Mouse (Mus musculus) urinary bladder, postnatal 10 days (tissue): ENCODE data around the gene Arpc1b.
"Not testable (repeated sequence)": the region's sequence is repeated elsewhere in the genome, so short reads cannot be mapped to it uniquely, and the experiment has no call there.

ENCODE experiments used
- DNase-seq: peaks from one replicate; pipeline ENCODE4 v3.0.0; 2022; ENCODE audit warnings: low spot score

Gene Arpc1b

DNA sequence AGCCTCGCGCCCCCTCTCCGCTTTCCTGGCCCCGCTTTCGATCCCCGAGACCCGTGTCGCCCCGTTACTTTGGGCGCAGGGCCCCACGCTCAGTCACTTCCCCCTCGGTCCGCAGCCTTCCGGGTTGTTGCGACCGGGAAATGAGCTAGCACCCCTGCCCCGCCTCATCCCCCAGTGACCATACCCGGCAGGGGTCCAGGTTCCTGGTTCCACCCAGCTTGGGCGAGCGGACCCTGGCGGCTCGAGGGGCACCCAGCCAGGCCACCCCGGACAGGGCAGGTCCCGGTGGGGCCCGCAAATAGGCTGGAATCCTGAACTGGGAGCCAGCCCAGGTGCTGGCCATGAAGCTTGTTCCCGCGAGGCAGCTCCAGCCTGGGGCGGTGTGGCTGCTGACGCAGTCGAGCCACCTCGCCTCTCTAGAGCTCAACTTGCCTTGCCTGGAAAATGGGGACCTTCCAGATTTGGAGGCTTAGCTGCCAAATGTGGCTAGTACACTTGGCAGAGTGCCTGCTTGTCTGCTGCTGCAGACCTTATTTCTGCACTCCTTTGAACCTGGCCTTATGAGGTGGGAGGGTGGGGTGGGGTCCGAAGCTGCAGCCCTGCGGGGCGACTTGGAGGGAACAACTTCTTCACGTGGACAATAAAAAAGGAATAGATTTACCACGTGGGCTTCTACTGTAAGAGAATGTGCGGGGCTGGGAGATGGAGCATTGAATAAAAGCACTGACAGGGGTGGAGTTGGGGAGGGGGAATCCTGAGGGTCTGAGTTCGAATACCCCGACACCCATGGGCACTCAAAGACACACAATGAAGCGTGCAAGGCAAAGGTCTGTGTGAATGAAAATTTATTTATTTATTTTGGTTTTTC, 825 bp downstream of the Arpc1b start:
- DNase-seq, result no peak

DNA sequence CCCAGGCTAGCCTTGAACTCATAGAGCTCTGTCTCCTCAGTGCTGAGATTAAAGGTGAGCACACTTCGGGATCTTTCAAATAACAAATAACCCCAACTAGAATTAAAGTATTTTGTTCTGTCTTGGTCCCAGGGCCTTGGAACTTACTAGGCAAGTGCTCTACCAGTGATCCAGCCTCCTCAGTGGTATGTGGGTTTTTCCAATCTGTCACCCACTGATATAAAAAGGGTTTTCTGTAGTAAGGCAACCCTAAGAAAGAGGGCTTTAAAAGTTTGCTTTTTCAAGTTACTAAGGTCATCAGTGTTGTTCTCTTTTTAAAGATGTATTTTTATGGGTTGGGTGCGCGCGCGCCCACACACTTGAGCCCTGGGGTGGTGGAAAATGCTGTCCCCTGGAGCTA, 1.7 kb downstream of the Arpc1b start:
- DNase-seq, result no peak

DNA sequence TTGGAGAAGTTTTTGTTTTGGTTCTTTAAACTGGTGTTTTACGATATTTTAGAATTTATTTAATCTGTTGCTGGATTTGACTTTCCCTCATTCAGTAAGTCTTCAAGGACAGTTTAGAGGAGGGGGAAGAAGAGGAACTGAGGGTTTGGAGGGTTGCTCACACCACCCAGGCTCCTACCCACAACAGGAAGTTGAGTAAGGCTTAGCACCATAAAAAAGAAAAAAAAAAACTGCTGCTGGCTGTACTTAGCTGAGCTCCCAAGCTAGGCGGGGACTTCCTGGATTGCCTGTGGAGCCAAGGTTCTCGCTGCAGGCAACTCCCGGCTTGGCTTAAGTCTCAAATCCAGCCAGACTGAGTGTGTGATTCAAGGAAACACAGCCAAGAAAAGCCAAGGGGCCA, 2.3 kb downstream of the Arpc1b start:
- no peak for DNase-seq

DNA sequence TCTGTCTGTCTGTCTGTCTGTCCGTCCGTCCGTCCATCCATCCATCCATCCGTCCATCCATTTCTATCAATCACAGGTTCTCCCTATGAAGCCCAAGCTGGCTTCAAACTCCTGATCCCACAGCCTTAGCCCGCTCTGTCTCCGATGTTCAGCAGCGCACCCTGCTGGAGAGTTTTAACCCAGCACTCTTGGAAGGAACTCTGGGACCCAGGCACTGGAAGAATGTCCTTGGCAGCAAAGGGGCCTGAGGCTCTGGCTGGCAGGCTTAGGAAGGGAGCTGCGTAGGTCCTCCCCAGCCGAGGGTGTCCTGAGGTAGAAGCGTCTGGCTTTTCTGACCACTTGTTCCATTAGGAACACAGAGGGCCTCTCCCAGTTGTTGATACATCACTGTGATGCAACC, 2.9 kb downstream of the Arpc1b start:
- DNase-seq, result no peak

DNA sequence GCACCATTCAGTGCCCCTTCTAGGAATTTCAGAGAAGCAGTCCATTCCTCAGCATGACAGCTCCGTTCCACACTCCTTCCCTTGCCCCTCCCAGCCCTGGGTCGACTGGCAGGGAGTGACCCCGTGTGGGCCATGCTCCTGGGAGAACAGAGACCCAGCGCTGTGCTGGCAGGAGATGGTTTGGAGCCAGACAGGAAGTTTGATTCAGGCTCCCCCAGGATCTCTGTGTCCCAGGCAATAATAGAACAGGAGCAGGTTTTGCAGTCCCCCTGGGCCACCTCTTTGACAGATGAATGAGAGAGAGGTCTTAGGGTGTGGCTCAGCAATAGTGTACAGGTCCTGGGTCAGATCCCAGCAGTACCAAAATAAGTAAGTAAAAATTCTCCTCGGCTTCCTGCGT, 4.0 kb downstream of the Arpc1b start:
- DNase-seq, result no peak

DNA sequence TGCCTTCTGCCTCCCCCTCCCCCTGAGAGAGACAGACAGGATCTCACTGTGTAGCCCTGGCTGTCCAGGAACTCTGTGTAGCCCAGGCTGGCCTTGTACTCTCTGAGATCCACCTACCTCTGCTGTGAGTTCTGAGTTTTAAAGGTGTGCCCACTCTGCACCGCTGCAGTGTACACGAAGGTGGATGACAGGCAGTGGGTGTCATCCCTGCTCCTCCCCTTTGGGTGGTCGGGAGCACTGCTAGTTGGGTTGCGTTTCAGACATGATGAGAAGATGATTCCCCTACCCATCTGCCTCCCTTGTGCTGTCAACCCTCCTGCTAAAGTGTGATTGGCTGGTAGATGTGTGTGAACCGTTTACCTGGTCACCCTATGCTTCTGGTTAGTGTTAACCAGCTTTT, 4.4 kb downstream of the Arpc1b start:
- no peak for DNase-seq

DNA sequence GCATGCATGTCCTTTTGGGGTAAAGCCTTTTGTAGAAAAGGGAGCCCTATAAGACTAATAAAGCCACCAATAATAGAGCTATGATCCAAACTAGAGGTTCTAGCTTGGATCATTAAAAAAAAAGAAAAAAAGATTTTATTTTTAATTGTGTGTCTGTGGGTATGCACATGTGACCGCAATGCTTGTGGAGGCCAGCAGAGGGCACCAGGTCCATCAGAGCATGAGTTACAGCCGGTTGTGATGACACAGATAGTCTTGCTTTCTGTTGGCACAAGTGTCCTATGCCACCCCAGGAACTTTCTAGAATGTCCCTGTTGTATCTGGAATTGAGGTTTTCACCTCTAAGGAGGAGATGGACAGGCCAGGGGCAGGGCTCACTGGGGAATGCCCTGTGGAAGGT, 5.4 kb downstream of the Arpc1b start:
- no peak for DNase-seq

DNA sequence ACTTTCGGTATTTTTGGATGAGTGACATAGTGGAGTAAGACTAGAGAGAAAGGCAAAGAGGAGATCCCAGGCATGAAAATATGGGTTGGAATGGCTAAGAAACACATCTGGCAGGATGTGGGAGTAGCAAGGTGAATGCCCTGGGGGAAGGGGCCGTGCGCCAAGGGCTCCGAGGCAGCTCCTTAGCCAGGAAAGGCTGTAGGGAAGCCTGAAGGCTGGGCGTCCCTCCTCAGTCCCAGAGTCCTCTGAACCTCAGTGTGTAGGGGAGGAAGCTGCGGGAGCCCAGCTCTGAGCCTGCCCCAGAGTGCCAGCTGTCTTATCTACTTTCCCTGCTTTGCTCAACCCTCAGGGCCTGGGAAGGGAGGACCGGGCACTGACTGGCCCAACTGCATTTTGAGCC, 6.9 kb downstream of the Arpc1b start:
- no peak for DNase-seq

DNA sequence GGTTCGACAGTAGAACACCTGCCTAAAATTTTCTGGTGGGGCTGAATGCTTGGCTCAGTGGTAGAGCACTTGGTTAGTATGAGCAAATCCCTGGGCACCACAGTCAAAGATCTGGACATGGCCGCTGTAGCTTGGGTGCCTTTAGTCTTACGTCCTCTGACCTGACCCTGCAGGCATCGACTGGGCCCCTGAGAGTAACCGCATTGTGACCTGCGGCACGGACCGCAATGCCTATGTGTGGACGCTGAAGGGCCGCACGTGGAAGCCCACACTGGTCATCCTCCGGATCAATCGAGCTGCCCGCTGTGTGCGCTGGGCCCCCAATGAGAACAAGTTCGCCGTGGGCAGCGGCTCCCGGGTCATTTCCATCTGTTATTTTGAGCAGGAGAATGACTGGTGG, 9.4 kb downstream of the Arpc1b start:
- no peak for DNase-seq

DNA sequence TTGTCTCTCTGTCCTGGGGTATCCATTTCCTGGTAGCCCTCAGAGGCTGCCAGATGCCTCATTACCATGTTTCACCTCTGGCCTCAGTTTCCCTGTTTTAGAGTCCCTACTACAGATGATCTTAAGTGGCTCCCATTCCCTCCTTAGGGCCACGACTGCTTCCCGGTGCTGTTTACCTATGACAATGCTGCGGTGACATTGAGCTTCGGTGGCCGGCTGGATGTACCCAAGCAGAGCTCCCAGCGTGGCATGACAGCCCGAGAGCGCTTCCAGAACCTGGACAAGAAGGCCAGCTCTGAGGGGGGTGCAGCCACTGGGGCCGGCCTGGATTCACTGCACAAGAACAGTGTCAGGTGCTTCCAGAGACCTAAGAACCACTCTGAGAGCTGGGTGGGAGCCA, 12.6 kb downstream of the Arpc1b start:
- no peak for DNase-seq

DNA sequence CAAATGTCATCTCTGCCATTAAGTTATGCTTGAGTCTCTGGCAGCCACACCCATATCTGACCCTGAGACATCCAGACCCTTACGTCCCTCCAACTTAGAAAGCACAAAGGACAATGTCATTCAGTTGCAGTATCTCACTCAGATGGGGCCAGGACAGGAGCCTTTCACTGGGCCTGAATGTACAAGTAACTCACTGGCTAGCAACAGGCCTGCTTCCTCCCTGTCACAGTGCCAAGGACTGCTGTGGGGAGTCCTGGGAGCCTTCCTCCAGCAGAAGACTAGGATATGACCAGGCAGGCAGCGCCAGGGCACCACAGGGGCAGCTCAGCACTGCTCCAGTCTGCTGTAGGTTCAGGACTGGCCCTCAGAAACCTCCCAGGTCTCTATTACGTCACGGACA, 15.1 kb downstream of the Arpc1b start:
- DNase-seq, result no peak

DNA sequence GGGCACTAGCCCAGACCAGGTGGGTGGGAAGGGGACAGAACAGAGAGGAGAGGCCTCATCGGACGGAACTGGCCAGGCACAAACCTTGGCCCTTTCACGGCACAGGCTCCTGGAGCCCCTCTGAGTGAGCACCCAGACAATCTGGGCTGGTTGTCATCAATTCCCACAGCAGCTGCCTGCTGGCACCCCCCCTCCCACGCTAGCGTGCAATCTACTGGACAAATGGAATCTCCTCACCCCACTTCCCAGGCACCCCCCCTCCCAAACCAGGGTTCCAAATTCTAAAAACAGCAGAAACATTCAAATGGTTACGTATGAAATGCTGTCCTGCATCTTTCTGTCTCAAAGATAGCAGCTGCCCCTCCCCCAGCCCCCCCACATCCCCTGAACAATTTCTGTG, 15.8 kb downstream of the Arpc1b start:
- not testable (repeated sequence) for DNase-seq

DNA sequence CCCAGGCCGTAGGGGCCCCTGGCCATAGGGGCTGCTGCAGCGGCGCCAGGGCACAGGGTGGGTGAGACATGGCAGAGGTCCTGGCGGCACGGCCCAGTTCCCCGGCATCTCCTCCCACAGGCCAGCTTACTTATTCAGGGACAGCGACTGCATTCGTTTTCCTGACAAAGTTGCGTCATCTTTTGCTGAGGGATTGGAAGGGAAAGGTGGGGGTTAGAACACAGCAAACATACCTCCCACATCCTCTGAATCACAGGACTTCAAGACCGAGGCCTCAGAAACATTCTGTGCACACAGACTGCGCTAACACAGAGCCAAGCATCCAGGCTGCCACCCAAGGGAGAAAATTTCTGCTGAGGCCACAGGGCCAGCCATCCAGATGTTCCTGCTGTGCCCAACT, 16.2 kb downstream of the Arpc1b start:
- DNase-seq, result no peak

DNA sequence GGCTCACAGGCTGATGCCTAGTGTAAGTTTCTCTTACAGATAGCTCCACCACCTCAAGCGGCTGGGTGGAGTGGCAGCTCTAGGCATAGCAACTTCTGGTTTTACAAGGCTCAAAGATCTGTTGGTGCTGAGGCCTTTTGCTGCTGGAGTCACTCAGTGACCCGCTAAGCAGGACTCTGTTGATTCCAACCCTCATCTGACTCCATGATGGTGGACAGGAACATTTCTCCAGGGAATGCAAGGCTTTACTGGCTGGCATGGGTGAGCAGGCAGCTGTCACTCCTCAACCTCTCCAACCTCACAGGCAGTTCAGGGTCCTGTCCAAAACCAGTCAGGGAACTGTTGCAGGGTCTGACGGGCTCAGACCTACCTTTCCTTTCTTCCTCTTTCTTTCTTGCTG, 17.0 kb downstream of the Arpc1b start:
- DNase-seq, result no peak

DNA sequence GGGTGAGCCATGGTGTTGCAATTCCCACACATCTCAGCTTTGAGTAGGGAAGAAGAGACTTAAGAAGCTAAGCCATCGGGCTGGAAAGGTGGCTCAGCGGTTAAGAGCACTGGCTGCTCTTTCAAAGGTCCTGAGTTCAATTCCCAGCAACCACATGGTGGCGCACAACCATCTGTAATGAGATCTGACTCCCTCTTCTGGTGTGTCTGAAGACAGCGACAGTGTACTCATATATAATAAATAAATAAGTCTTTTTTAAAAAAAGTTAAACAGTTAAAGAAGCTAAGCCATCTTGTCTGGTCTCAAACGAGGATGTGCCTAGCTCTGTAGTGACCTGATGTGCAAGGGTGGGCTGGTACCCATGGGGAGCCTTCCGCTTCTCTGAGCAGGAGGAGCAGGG, 19.3 kb downstream of the Arpc1b start:
- not testable (repeated sequence) for DNase-seq

DNA sequence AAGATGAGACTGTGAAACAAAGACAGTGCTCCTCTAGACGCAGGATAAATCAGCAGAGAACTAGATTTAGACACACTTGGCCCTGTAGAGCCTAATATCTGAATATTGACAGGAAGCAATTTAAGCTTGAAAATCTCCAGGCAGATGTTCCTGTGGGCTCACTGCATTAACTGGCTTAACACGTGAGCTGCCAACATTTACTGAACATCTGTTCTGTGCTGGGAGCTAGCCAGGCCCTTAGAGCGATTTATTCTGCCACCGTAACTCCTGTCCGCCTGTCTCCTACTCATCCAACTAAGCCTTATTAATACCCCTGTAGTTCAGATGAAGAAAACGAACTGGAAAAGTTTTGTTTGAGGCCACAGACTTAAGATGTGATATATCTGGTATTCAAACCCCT, 24.8 kb downstream of the Arpc1b start:
- DNase-seq, result no peak

DNA sequence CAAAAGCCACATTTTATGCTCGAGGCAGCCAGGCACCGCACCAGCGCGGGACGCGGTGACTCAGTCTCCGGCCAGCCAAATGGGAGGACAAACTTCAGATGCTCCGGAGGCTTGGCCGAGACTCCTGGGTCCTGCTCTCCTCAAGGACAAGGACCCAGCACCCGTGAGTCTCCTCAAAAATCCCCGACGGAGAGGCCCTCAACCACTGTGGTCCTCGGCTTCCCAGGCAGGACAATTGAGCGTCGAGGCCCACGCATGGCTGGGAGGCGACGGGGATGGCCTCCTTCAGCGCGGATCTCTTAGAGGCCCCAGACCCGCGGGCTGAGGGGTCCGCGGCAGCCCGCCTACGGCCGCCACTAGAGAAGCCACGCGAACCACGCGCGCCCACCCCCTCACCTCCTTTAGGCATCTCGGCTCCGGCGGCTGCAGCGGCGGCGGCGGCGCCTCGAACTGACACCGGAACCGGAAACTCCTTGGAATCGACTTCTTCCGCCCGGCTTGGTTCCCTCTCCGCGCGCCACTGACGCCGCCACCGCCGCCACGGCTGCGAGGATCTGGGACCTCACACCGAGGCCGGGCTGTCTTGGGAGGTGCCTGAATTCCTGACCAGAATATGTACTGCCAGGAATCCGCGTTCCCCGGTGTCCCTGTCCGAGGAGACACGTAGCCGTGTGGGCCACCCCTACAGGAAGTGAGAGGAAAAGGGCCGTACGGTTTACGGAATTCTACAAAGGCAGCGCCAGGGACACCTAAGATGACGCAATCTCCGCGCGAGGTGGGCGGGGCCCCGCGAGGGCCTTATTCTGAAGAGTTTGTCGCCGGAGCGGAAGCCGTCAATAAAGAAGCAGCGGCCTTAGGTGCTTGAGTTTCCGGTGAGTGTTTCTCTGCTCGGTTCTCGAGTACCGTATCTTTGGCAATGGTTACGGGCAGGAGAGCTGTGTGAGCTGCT, 25.8 kb downstream of the Arpc1b start, which contains the start of the genes Pdap1 and Bud31:
Gene Pdap1, minus strand, starts transcription at position 668 of the 949 bp plus-strand sequence.
Gene Bud31, plus strand, starts transcription at position 792 of the 949 bp plus-strand sequence.
- DNase-seq, result peak; percentile 83

DNA sequence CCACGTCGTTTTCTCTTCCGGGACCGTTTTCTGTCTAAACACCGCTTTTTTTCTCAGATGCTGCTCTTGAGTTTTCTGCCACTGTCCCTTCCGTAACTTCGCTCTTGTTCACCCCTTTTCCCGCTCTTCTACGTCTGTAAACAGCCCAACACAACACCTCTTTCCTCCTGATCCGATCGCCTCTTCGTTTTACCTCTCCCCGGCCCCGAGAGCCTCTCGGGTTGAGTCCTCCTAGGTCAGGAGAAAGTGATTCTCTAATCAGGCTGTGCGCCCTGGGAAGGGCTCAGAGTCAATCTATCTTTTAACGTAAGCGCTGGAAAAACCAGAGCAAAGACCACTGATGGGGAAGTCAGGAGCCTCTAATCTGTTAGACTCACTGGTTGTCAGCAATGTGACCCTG, 26.6 kb downstream of the Arpc1b start:
- no peak for DNase-seq

DNA sequence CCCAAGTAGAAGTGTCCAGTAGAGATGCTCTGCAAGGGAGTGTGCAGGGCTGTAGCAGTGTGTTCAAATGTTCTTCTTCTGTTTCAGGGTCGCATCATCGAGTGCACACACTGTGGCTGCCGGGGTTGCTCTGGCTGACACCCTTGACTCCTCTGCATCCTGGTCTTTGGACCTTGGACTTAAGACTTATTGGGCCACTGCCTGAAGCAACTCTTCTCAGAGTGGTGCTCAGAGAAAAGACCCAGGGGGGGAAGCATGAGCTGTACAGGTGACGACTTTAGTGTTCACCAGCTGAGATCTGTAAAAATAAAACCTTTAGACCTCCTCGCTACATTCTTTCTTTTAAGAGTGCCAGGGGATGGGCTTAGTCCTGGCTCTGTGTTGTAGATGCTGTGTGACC, 33.7 kb downstream of the Arpc1b start:
- no peak for DNase-seq

DNA sequence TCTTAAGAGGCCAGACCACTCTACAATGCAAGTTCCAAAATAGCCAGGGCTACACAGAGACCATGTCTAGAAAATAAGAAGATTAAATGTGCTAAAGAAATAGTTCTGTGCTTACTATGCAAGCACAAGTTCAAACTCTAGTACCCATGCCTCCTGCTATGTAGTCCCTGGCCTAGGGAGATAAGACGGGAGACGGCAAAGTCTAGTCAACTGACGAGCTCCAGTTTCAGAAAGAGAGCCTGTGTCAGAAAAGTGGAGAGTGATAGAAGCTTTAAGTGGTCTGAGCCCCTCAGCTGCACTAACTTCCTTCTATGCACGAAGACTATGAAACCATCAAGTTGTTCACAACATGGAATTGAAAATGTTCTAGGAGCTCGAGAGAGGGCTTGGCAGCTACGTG, 35.3 kb downstream of the Arpc1b start:
- no peak for DNase-seq

DNA sequence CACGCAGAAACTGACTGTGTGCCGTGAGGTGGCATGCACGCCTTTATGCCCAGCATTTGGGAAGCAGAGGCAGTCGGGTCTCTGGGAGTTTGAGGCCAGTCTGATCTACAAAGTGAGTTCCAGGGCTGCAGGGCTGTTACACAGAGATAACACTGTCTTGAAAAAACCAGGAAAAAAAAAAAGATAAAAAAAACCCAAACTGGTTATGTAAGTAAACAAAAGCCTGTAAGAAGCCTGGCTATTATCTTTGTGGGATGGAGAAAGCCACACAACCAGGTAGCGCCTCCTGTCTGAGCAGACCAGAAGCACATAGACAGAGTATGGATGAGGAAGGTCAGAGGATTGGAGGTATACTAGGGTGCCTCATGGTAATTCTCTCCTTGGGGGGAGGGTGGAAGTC, 38.7 kb downstream of the Arpc1b start:
- DNase-seq, result no peak

DNA sequence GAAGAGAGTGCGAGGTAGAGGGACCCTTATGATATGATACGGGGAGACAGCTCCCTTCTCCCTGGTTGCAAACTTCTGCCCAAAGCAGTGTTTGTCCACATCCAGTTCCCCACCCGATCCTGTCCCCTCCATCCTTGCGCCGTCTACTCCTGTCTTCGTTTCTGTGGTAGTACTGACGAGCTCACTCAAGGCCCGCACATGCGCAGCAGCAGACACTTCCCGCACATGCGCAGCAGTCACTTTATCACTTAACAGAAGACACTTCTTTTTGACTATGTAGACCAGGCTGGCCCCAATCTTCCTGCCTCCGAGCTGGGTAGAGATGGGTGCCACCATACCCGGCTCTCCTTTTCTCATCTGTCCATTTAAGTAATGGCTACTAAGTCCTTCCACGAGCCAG, 47.3 kb downstream of the Arpc1b start:
- DNase-seq, result no peak

DNA sequence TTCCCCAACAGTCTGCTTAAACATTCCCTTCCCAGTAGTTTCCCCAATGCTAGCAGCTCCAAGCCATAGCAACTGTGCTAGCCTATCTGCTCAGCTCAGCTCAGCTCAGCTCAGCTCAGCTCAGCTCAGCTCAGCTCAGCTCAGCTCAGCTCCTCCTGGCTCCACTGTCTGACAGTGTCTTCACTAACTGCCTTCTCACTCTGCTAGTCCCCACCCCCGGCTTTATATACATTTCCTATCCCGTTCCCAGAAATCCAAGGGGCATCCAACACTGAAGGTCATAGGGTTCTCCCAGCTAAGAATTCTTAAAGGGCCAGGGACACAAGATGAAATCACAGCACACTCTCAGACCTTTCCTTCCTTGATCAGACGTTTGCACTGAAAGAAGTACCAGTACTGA, 50.7 kb downstream of the Arpc1b start:
- DNase-seq, result no peak
